Mouse (Mus musculus): ENCODE data around the gene Exoc7. TPM values are rescaled to one million over a fixed set of nuclear protein-coding genes. Genes with fewer than 3 reads are reported as not detected.

Gene Exoc7
- total and polyA plus RNA-seq, 3 experiments = 45.4 to 526 (median 49.0) TPM

- TF ChIP-seq ZMIZ1 (IDR thresholded peaks at IDR 0.05; ENCODE audit: low read depth, low read length) (no peak), SIN3A (IDR thresholded peaks at IDR 0.05; ENCODE audit: low read length) (no peak), MYC (IDR thresholded peaks at IDR 0.05; ENCODE audit: low read depth, low read length) (no peak), E2F4 (IDR thresholded peaks at IDR 0.05; ENCODE audit: borderline replicate concordance, low read depth, low read length) (no peak), SMC3 (IDR thresholded peaks at IDR 0.05; ENCODE audit: low read depth, low read length) (no peak), GABPA (IDR thresholded peaks at IDR 0.05; ENCODE audit: low read depth, low read length) (no peak), POLR2AphosphoS2 (IDR thresholded peaks at IDR 0.05; ENCODE audit: low read length) (no peak), USF1 (IDR thresholded peaks at IDR 0.05; ENCODE audit: low read depth, low read length) (no peak), ELF1 (IDR thresholded peaks at IDR 0.05; ENCODE audit: low read depth, low read length) (no peak)
- Histone ChIP-seq H3K9me3 (replicated peaks; ENCODE audit: insufficient read depth, low read length) (no peaks in the 10 kb centered on the region), H3K36me3 (ENCODE audit: control insufficient read depth in 1 of 2, insufficient read depth in 2 of 2, low read length in 2 of 2) (no peaks in the 10 kb centered on the region), H3K4me3 (ENCODE audit: control insufficient read depth in 1 of 2, insufficient read depth in 1 of 2, low read depth in 2 of 2, low read length in 2 of 2) (no peak overlapping the region), H3K27ac (ENCODE audit: control insufficient read depth, low read depth, low read length) (no peak overlapping the region), H3K27me3 (ENCODE audit: control insufficient read depth in 1 of 2, insufficient read depth in 2 of 2, low read length in 2 of 2) (no peaks in the 10 kb centered on the region), H3K79me2 (ENCODE audit: control insufficient read depth, insufficient read depth, low read length, poor library complexity) (no peaks in the 10 kb centered on the region), H3K4me1 (ENCODE audit: control insufficient read depth in 1 of 2, insufficient read depth in 2 of 2, low read length in 2 of 2) (no peaks in the 10 kb centered on the region), H3K9ac (ENCODE audit: control insufficient read depth, low read depth, low read length, poor library complexity, severe bottlenecking) (no peak overlapping the region)
- DNase-seq (ENCODE audit: low read depth, low spot score) = no peak
These were observed 40.9 kb upstream of the Exoc7 start for GRCm38 (mm10) chr11:116347955-116348354.

GRCm38 (mm10) chr11:116347012-116347411 lies 40.0 kb upstream of the Exoc7 start:
- H3K4me3 ChIP-seq (ENCODE audit: control insufficient read depth in 1 of 2, insufficient read depth in 1 of 2, low read depth in 2 of 2, low read length in 2 of 2) = no peak overlapping the region
- H3K9ac ChIP-seq (ENCODE audit: control insufficient read depth, low read depth, low read length, poor library complexity, severe bottlenecking) = no peak overlapping the region
- H3K4me1 ChIP-seq (ENCODE audit: control insufficient read depth in 1 of 2, insufficient read depth in 2 of 2, low read length in 2 of 2) = no peaks in the 10 kb centered on the region
- H3K79me2 ChIP-seq (ENCODE audit: control insufficient read depth, insufficient read depth, low read length, poor library complexity) = no peaks in the 10 kb centered on the region
- H3K27me3 ChIP-seq (ENCODE audit: control insufficient read depth in 1 of 2, insufficient read depth in 2 of 2, low read length in 2 of 2) = no peaks in the 10 kb centered on the region
- DNase-seq (ENCODE audit: low read depth, low spot score) = no peak
- no peak for TF ChIP-seq SIN3A (IDR thresholded peaks at IDR 0.05; ENCODE audit: low read length)
- TF ChIP-seq TCF12 (IDR thresholded peaks at IDR 0.05; ENCODE audit: low read depth, low read length) = no peak
- no peak for TF ChIP-seq EP300 (IDR thresholded peaks at IDR 0.05; ENCODE audit: low read depth in 1 of 2, low read length in 2 of 2)
- TF ChIP-seq UBTF (IDR thresholded peaks at IDR 0.05; ENCODE audit: borderline replicate concordance, insufficient read depth, low read depth, low read length) = no peak
- no peak for TF ChIP-seq USF2 (IDR thresholded peaks at IDR 0.05; ENCODE audit: borderline replicate concordance in 1 of 2, insufficient read depth in 1 of 2, low read depth in 1 of 2, low read length in 2 of 2)
- no peak overlapping the region for H3K27ac ChIP-seq (ENCODE audit: control insufficient read depth, low read depth, low read length)
- no peaks in the 10 kb centered on the region for H3K9me3 ChIP-seq (replicated peaks; ENCODE audit: insufficient read depth, low read length)
- no peaks in the 10 kb centered on the region for H3K36me3 ChIP-seq (ENCODE audit: control insufficient read depth in 1 of 2, insufficient read depth in 2 of 2, low read length in 2 of 2)

GRCm38 (mm10) chr11:116342069-116342791 lies 35.2 kb upstream of the Exoc7 start:
- H3K36me3 ChIP-seq (ENCODE audit: control insufficient read depth in 1 of 2, insufficient read depth in 2 of 2, low read length in 2 of 2) = no peaks in the 10 kb centered on the region
- H3K9me3 ChIP-seq (replicated peaks; ENCODE audit: insufficient read depth, low read length) = no peaks in the 10 kb centered on the region
- TF ChIP-seq GABPA (IDR thresholded peaks at IDR 0.05; ENCODE audit: low read depth, low read length) (no peak), ZNF384 (IDR thresholded peaks at IDR 0.05; ENCODE audit: low read depth, low read length) (no peak), POLR2A (IDR thresholded peaks at IDR 0.05; ENCODE audit: control insufficient read depth in 1 of 2, insufficient read depth in 1 of 2, low read depth in 1 of 2, low read length in 2 of 2, poor library complexity in 1 of 2) (no peak), SMC3 (IDR thresholded peaks at IDR 0.05; ENCODE audit: low read depth, low read length) (no peak)
- no peak overlapping the region for H3K4me3 ChIP-seq (ENCODE audit: control insufficient read depth in 1 of 2, insufficient read depth in 1 of 2, low read depth in 2 of 2, low read length in 2 of 2)
- DNase-seq (ENCODE audit: low read depth, low spot score) = no peak
- H3K27me3 ChIP-seq (ENCODE audit: control insufficient read depth in 1 of 2, insufficient read depth in 2 of 2, low read length in 2 of 2) = no peaks in the 10 kb centered on the region
- no peaks in the 10 kb centered on the region for H3K79me2 ChIP-seq (ENCODE audit: control insufficient read depth, insufficient read depth, low read length, poor library complexity)
- no peak overlapping the region for H3K9ac ChIP-seq (ENCODE audit: control insufficient read depth, low read depth, low read length, poor library complexity, severe bottlenecking)
- no peak overlapping the region for H3K27ac ChIP-seq (ENCODE audit: control insufficient read depth, low read depth, low read length)
- H3K4me1 ChIP-seq (ENCODE audit: control insufficient read depth in 1 of 2, insufficient read depth in 2 of 2, low read length in 2 of 2) = no peaks in the 10 kb centered on the region
